Mouse (Mus musculus) C2C12 (cell line): ENCODE results near the gene Gm6685. TPM values are rescaled to one million over a fixed set of nuclear protein-coding genes. Genes with fewer than 3 reads are reported as not detected.

Experiments
- H3K27me3 ChIP-seq: one replicate; pipeline ENCODE4 v1.6.1; 2011; ENCODE audit not compliant: control insufficient read depth, insufficient read depth, insufficient read length
- H3K36me3 ChIP-seq: one replicate; pipeline ENCODE4 v1.6.1; 2011; ENCODE audit not compliant: control insufficient read depth, insufficient read depth
- H3K4me3 ChIP-seq: one replicate; pipeline ENCODE4 v1.5.1; 2011; ENCODE audit warnings: mild to moderate bottlenecking, control low read depth; ENCODE audit not compliant: poor library complexity, insufficient read depth, severe bottlenecking
- H3K79me2 ChIP-seq: one replicate; pipeline ENCODE4 v1.6.1; 2011; ENCODE audit not compliant: control insufficient read depth, insufficient read depth
- H3K79me3 ChIP-seq: one replicate; pipeline ENCODE4 v1.6.1; 2011; ENCODE audit warnings: low read depth, control low read depth
- H3ac ChIP-seq: one replicate; pipeline ENCODE3; 2011; ENCODE audit warnings: low read depth; ENCODE audit not compliant: control insufficient read depth, insufficient read length
- CEBPB ChIP-seq: IDR thresholded peaks from one replicate; pipeline ENCODE4 v1.6.1; 2011; ENCODE audit warnings: low read depth, mild to moderate bottlenecking, control low read depth, moderate library complexity
- CTCF ChIP-seq: IDR thresholded peaks from one replicate; pipeline ENCODE4 v1.5.1; 2011; ENCODE audit not compliant: control insufficient read depth, insufficient read depth, insufficient read length
- FOSL1 ChIP-seq: IDR thresholded peaks from one replicate; pipeline ENCODE4 v1.8.0; 2011; ENCODE audit warnings: mild to moderate bottlenecking, low read length; ENCODE audit not compliant: poor library complexity, insufficient read depth, severe bottlenecking
- MAX ChIP-seq: IDR thresholded peaks from one replicate; pipeline ENCODE4 v1.6.1; 2011; ENCODE audit warnings: mild to moderate bottlenecking, control low read depth
- MYOD1 ChIP-seq: IDR thresholded peaks from one replicate; pipeline ENCODE4 v1.6.1; 2011; ENCODE audit warnings: low read depth; ENCODE audit not compliant: control insufficient read depth, insufficient read length
- MYOG ChIP-seq: IDR thresholded peaks from one replicate; pipeline ENCODE4 v1.6.1; 2011; ENCODE audit not compliant: control insufficient read depth, insufficient read length; ENCODE audit errors: extremely low read depth
- USF1 ChIP-seq: IDR thresholded peaks from one replicate; pipeline ENCODE4 v1.6.1; 2011; ENCODE audit warnings: low read depth, mild to moderate bottlenecking, control low read depth, moderate library complexity
- polyA plus RNA-seq: library from polyadenylated mRNA; unstranded; fragments of >200 nt; fragmentation: generic; extraction: Trizol; gene quantifications from one replicate; pipeline ENCODE4 v1.2.1, GENCODE M21; 2012; ENCODE audit warnings: missing spikeins

Gene Gm6685
- polyA plus RNA-seq, 1 experiment, result 5.1 TPM

DNA sequence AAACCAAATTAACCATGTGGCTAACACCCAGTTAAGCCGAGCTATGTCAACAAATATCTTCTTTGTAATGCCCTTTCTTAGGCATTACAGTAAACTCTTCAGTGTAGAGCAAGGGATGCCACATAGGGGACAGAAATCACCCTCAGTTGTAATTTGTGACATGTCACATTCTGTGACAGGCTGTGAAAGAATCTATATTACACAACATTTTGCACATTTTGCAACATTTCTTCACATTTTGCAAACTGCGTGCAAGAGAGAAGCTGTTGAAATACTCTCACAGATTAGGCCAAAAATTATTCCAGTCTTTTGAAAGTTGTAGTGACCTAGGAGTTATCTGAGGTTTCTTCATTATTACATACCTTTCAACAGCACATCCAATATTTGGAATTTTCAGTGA, 3.8 kb upstream of the Gm6685 start:
- Histone ChIP-seq H3K27me3 (no peaks in the 10 kb centered on the region), H3ac (no peak overlapping the region), H3K79me3 (no peaks in the 10 kb centered on the region), H3K4me3 (no peak overlapping the region), H3K79me2 (no peaks in the 10 kb centered on the region), H3K36me3 (no peaks in the 10 kb centered on the region)
- no peak for TF ChIP-seq CTCF

DNA sequence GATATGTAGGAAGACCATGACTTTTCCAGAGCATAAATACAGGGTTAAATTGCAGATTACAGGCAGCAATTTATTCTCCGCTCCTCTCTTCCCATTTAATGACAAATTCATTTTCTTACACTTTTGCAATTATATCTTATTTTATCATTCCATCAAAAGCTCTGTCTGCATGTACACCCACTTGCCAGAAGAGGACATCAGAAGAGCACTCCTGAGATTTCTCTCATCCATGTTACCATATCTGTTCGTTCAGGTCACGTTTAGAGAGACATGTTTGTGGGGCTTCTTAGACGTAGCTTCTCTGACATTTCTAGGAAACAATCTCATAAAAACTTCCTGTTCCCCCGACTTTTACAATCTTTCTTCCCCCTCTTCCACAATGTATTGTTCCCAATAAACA, 2.2 kb upstream of the Gm6685 start:
- Histone ChIP-seq H3K79me3 (no peaks in the 10 kb centered on the region), H3K36me3 (no peaks in the 10 kb centered on the region), H3K4me3 (no peak overlapping the region), H3K27me3 (no peaks in the 10 kb centered on the region), H3K79me2 (no peaks in the 10 kb centered on the region), H3ac (no peak overlapping the region)
- TF ChIP-seq MAX, result no peak
- TF ChIP-seq CEBPB, result no peak
- TF ChIP-seq FOSL1, result no peak
- TF ChIP-seq CTCF, result no peak
- TF ChIP-seq USF1, result no peak
- no peak for TF ChIP-seq MYOD1
- TF ChIP-seq MYOG, result no peak

DNA sequence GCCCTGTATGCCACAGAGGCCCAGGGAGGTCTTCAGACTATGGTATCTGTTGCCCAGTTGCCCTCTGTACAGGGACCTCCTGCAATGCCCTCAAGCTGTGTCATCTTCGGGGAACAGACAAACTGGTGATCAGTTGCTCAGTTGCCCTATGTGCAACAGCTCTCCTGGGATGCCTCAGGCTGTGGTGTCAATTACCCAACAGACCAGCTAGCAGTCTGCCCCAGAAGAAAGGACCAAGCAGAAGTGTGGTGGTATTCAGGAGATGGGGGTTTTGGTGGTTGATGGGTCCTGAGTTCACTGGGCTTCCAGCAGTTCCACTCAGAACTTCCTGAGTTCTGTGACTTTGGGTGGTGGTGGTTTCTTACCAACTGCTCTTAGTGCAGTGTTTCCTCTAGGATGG, 11.8 kb downstream of the Gm6685 start:
- Histone ChIP-seq H3K4me3 (no peak overlapping the region), H3K79me3 (no peaks in the 10 kb centered on the region), H3ac (no peak overlapping the region), H3K27me3 (no peaks in the 10 kb centered on the region), H3K79me2 (no peaks in the 10 kb centered on the region), H3K36me3 (no peaks in the 10 kb centered on the region)
- TF ChIP-seq USF1, result no peak
- no peak for TF ChIP-seq CEBPB
- TF ChIP-seq MYOD1, result no peak

DNA sequence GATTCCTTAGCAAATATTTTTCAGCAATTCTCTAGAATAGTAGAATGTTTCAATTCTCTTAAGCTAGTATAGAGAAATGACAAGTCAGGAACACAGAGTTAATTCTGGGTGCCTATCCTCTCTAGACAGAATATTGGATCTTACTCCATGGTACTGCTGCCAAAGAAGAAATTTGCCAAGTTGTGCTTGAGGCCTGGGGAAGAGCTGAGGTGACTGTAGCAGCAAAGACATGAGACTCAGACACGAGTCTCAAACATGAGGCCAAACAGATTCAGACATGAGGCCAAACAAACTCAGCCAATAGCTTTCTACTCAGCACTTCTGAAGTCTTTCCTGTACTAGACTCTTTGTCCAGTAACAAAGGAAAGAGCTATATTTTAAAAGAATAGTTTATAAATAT, 26.3 kb downstream of the Gm6685 start:
- Histone ChIP-seq H3K79me2 (no peaks in the 10 kb centered on the region), H3K27me3 (no peaks in the 10 kb centered on the region), H3ac (no peak overlapping the region), H3K4me3 (no peak overlapping the region), H3K79me3 (no peaks in the 10 kb centered on the region), H3K36me3 (no peaks in the 10 kb centered on the region)
- no peak for TF ChIP-seq FOSL1
- no peak for TF ChIP-seq CEBPB
- no peak for TF ChIP-seq USF1
- no peak for TF ChIP-seq CTCF
- TF ChIP-seq MYOG, result no peak
- no peak for TF ChIP-seq MYOD1
- TF ChIP-seq MAX, result no peak

DNA sequence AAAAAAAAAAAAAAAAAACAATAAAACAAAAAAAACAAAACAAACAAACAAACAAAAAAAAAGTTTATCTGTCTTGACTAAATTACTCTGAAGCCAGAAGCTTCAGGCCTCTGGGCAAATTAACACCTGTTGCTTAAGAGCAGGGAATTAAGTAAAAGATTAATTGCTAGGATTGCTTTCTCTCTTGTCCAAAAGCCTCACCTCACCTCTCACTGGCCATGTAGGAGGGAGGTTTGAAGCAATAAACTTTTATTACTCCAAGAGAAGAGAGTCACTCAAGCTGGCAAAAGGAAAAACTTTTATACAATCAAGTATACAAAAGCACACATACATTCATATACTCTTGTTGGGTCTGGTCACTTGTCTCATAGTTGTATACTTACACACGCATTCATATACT, 31.9 kb downstream of the Gm6685 start:
- Histone ChIP-seq H3K27me3 (no peaks in the 10 kb centered on the region), H3K79me3 (no peaks in the 10 kb centered on the region), H3K36me3 (no peaks in the 10 kb centered on the region), H3K4me3 (no peak overlapping the region), H3K79me2 (no peaks in the 10 kb centered on the region), H3ac (no peak overlapping the region)
- TF ChIP-seq CEBPB (no peak), FOSL1 (no peak), USF1 (no peak), MAX (no peak), CTCF (no peak), MYOD1 (no peak), MYOG (no peak)

DNA sequence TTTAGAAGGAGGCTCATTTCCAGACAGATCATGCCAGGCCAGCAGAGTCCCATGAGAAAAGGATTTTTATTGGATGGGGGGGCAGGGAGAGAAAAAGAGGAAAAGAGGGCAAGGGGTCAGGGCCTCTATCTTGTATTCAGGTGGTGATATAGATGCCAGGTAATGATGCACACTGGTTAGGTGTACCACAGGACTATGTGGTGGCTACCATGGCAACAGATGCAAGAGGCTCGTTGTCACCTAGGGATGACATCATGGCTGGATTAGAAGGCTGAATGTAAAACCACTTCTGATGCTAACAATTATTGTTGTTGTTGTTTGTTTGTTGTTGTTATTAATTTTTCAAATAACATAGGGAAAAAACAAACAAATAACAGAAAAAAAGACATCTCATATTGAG, 49.2 kb downstream of the Gm6685 start:
- H3K79me2 ChIP-seq, result no peaks in the 10 kb centered on the region
- TF ChIP-seq MYOG (no peak), CTCF (no peak), USF1 (no peak), MYOD1 (no peak), CEBPB (no peak), FOSL1 (no peak), MAX (no peak)
- no peaks in the 10 kb centered on the region for H3K79me3 ChIP-seq
- no peaks in the 10 kb centered on the region for H3K27me3 ChIP-seq
- no peaks in the 10 kb centered on the region for H3K36me3 ChIP-seq
- H3ac ChIP-seq, result no peak overlapping the region
- H3K4me3 ChIP-seq, result no peak overlapping the region

Other genes with a start within 250 kb of the Gm6685 start
- not detected for gene Ccdc85a, start 244.5 kb upstream of the Gm6685 start, polyA plus RNA-seq